Mouse (Mus musculus) hindbrain, embryonic 15.5 days (tissue): ENCODE data around the gene 4933406M09Rik. TPM values are rescaled to one million over a fixed set of nuclear protein-coding genes. Genes with fewer than 3 reads are reported as not detected.

Experiments
- ATAC-seq: fragments of 200-750 bp; cut with Nextera tagmentation; 2 replicates; pipeline ENCODE4 v1.8.0; 2017; ENCODE audit warnings: low read depth, moderate number of reproducible peaks, moderate TSS enrichment; ENCODE audit not compliant: low FRiP score
- H3K27ac ChIP-seq: fragments of 300-500 bp; sonication (generic); replicated peaks from 2 replicates; pipeline ENCODE4 v1.5.1; 2015; ENCODE audit warnings: mild to moderate bottlenecking, inconsistent platforms
- H3K27me3 ChIP-seq: fragments of 300-500 bp; sonication (generic); 2 replicates; pipeline ENCODE4 v1.6.1; 2015; ENCODE audit warnings: control low read depth, inconsistent platforms
- H3K36me3 ChIP-seq: fragments of 300-500 bp; sonication (generic); 2 replicates; pipeline ENCODE4 v1.6.1; 2015; ENCODE audit warnings: control low read depth, inconsistent platforms
- H3K4me1 ChIP-seq: fragments of 300-500 bp; sonication (generic); replicated peaks from 2 replicates; pipeline ENCODE4 v1.6.1; 2015; ENCODE audit warnings: control low read depth, inconsistent platforms
- H3K4me2 ChIP-seq: fragments of 300-500 bp; sonication (generic); 2 replicates; pipeline ENCODE4 v1.6.1; 2015; ENCODE audit warnings: moderate library complexity, mild to moderate bottlenecking, inconsistent platforms
- H3K4me3 ChIP-seq: fragments of 300-500 bp; sonication (generic); 2 replicates; pipeline ENCODE4 v1.5.1; 2015; ENCODE audit warnings: mild to moderate bottlenecking, inconsistent platforms
- H3K9ac ChIP-seq: fragments of 300-500 bp; sonication (generic); 2 replicates; pipeline ENCODE4 v1.6.1; 2015; ENCODE audit warnings: inconsistent platforms
- H3K9me3 ChIP-seq: fragments of 300-500 bp; sonication (generic); 2 replicates; pipeline ENCODE4 v1.6.1; 2016; ENCODE audit warnings: control low read depth, inconsistent platforms
- WGBS: fragments of 180-500 bp; shearing (Covaris S2); methylation state at CpG from one replicate; pipeline ENCODE4 v1.1.7; 2015; 5-methylcytosine and 5-hydroxymethylcytosine counted together
- polyA plus RNA-seq: library from polyadenylated mRNA; unstranded; fragments of >200 nt; fragmentation: Nextera tagmentation; extraction: Ambion mirVana; gene quantifications from 2 replicates; pipeline ENCODE4 v1.2.1, GENCODE M21; 2015

Gene 4933406M09Rik
- polyA plus RNA-seq, 1 experiment from 2014 or later: not detected

GRCm38 (mm10) chr1:134418414-134418975 is 32.8 kb downstream of the 4933406M09Rik start:
- Histone ChIP-seq H3K4me1 (peaks cover 54% of the 10 kb centered on the region), H3K36me3 (peaks cover 7% of the 10 kb centered on the region; the same call in 1 of the 2 replicates), H3K9ac (no peak overlapping the region), H3K4me3 (no peak overlapping the region), H3K9me3 (no peaks in the 10 kb centered on the region), H3K27me3 (no peaks in the 10 kb centered on the region), H3K27ac (no peak overlapping the region), H3K4me2 (no peak overlapping the region)
- WGBS: 87% methylated on average over 2 of the region's 2 CpGs
- no peak for ATAC-seq

GRCm38 (mm10) chr1:134419176-134419575 is 33.4 kb downstream of the 4933406M09Rik start:
- no peak overlapping the region for H3K4me2 ChIP-seq
- WGBS: 66% methylated on average over 1 of the region's 1 CpGs
- peaks cover 51% of the 10 kb centered on the region for H3K4me1 ChIP-seq
- no peaks in the 10 kb centered on the region for H3K9me3 ChIP-seq
- ATAC-seq: no peak
- H3K4me3 ChIP-seq: no peak overlapping the region
- H3K9ac ChIP-seq: no peak overlapping the region
- peaks cover 12% of the 10 kb centered on the region for H3K36me3 ChIP-seq
- H3K27me3 ChIP-seq: no peaks in the 10 kb centered on the region
- H3K27ac ChIP-seq: 0 out of 2 replicates have a peak overlapping the region, but pooled peaks have one; percentile 22

- Histone ChIP-seq H3K27me3 (no peaks in the 10 kb centered on the region), H3K9ac (no peak overlapping the region), H3K9me3 (no peaks in the 10 kb centered on the region), H3K36me3 (peaks cover 17% of the 10 kb centered on the region), H3K4me2 (no peak overlapping the region), H3K4me1 (peaks cover 44% of the 10 kb centered on the region), H3K4me3 (no peak overlapping the region), H3K27ac (0 out of 2 replicates have a peak overlapping the region, but pooled peaks have one; percentile 22)
- 60% methylated on average over 5 of the region's 5 CpGs for WGBS
- no peak for ATAC-seq
Measured at GRCm38 (mm10) chr1:134419751-134420458, 34.2 kb downstream of the 4933406M09Rik start.

GRCm38 (mm10) chr1:134423911-134424310 is 38.2 kb downstream of the 4933406M09Rik start:
- H3K4me2 ChIP-seq: no peak overlapping the region
- H3K9ac ChIP-seq: no peak overlapping the region
- WGBS: 82% methylated on average over 10 of the region's 10 CpGs
- ATAC-seq: no peak
- peaks cover 12% of the 10 kb centered on the region for H3K4me1 ChIP-seq
- H3K9me3 ChIP-seq: no peaks in the 10 kb centered on the region
- no peak overlapping the region for H3K4me3 ChIP-seq
- H3K27ac ChIP-seq: no peak overlapping the region
- H3K36me3 ChIP-seq: peaks cover 54% of the 10 kb centered on the region
- no peaks in the 10 kb centered on the region for H3K27me3 ChIP-seq

- H3K36me3 ChIP-seq: peaks cover 68% of the 10 kb centered on the region
- H3K9me3 ChIP-seq: no peaks in the 10 kb centered on the region
- no peak overlapping the region for H3K4me3 ChIP-seq
- H3K9ac ChIP-seq: no peak overlapping the region
- H3K4me2 ChIP-seq: no peak overlapping the region
- no peaks in the 10 kb centered on the region for H3K4me1 ChIP-seq
- no peak for ATAC-seq
- no peak overlapping the region for H3K27ac ChIP-seq
- H3K27me3 ChIP-seq: no peaks in the 10 kb centered on the region
- 93% methylated on average over 5 of the region's 5 CpGs for WGBS
Measured at GRCm38 (mm10) chr1:134426289-134426688, 40.5 kb downstream of the 4933406M09Rik start.

- ATAC-seq: no peak
- H3K9ac ChIP-seq: no peak overlapping the region
- H3K9me3 ChIP-seq: no peaks in the 10 kb centered on the region
- no peaks in the 10 kb centered on the region for H3K27me3 ChIP-seq
- 88% methylated on average over 10 of the region's 10 CpGs for WGBS
- no peaks in the 10 kb centered on the region for H3K4me1 ChIP-seq
- H3K27ac ChIP-seq: no peak overlapping the region
- H3K4me3 ChIP-seq: no peak overlapping the region
- H3K4me2 ChIP-seq: no peak overlapping the region
- H3K36me3 ChIP-seq: peaks cover 42% of the 10 kb centered on the region
Measured at GRCm38 (mm10) chr1:134433002-134433401, 47.3 kb downstream of the 4933406M09Rik start.

- Histone ChIP-seq H3K27me3 (no peaks in the 10 kb centered on the region), H3K27ac (no peak overlapping the region), H3K4me3 (no peak overlapping the region), H3K36me3 (peaks cover 38% of the 10 kb centered on the region), H3K9me3 (no peaks in the 10 kb centered on the region), H3K4me1 (no peaks in the 10 kb centered on the region), H3K9ac (no peak overlapping the region), H3K4me2 (no peak overlapping the region)
- no peak for ATAC-seq
- WGBS: 93% methylated on average over 4 of the region's 4 CpGs
Measured at GRCm38 (mm10) chr1:134433473-134433872, 47.7 kb downstream of the 4933406M09Rik start.

GRCm38 (mm10) chr1:134435414-134435813 is 49.7 kb downstream of the 4933406M09Rik start:
- Histone ChIP-seq H3K36me3 (peaks cover 30% of the 10 kb centered on the region), H3K27ac (no peak overlapping the region), H3K4me1 (no peaks in the 10 kb centered on the region), H3K4me2 (no peak overlapping the region), H3K9ac (no peak overlapping the region), H3K4me3 (no peak overlapping the region), H3K27me3 (no peaks in the 10 kb centered on the region), H3K9me3 (no peaks in the 10 kb centered on the region)
- ATAC-seq: no peak
- 31% methylated on average over 4 of the region's 4 CpGs for WGBS

- no peaks in the 10 kb centered on the region for H3K36me3 ChIP-seq
- no peaks in the 10 kb centered on the region for H3K27me3 ChIP-seq
- no peak overlapping the region for H3K27ac ChIP-seq
- WGBS: 97% methylated on average over 6 of the region's 6 CpGs
- no peaks in the 10 kb centered on the region for H3K4me1 ChIP-seq
- no peaks in the 10 kb centered on the region for H3K9me3 ChIP-seq
- ATAC-seq: no peak
- no peak overlapping the region for H3K9ac ChIP-seq
- no peak overlapping the region for H3K4me3 ChIP-seq
- H3K4me2 ChIP-seq: no peak overlapping the region
Measured at GRCm38 (mm10) chr1:134440437-134440836, 54.7 kb downstream of the 4933406M09Rik start.

Other genes with a start within 250 kb of the 4933406M09Rik start
- 1.4 and 2.4 TPM in 2 replicates for gene Chil1, start 203.8 kb upstream of the 4933406M09Rik start, polyA plus RNA-seq
- 0.12 and 0.29 TPM in 2 replicates for gene Mybph, start 192.5 kb upstream of the 4933406M09Rik start, polyA plus RNA-seq
- 22.5 and 26.0 TPM in 2 replicates for gene Adora1, start 150.5 kb upstream of the 4933406M09Rik start, polyA plus RNA-seq
- 0.45 TPM in 1 of 2 replicates, not detected in the other for gene Myog, start 96.0 kb upstream of the 4933406M09Rik start, polyA plus RNA-seq
- 26.7 and 28.7 TPM in 2 replicates for gene Ppfia4, start 53.0 kb upstream of the 4933406M09Rik start, polyA plus RNA-seq
- gene Tmem183a, start 24.0 kb upstream of the 4933406M09Rik start, polyA plus RNA-seq: 125 and 126 TPM in 2 replicates
- gene Cyb5r1, start 19.6 kb downstream of the 4933406M09Rik start, polyA plus RNA-seq: 14.6 and 16.5 TPM in 2 replicates
- gene Adipor1, start 29.4 kb downstream of the 4933406M09Rik start, polyA plus RNA-seq: 83.1 and 86.8 TPM in 2 replicates
- 38.0 and 38.2 TPM in 2 replicates for gene Klhl12, start 69.6 kb downstream of the 4933406M09Rik start, polyA plus RNA-seq
- gene Rabif, start 108.7 kb downstream of the 4933406M09Rik start, polyA plus RNA-seq: 72.4 and 73.1 TPM in 2 replicates
- gene Mgat4e, start 163.7 kb downstream of the 4933406M09Rik start, polyA plus RNA-seq: not detected in 2 replicates
- gene Kdm5b, start 174.2 kb downstream of the 4933406M09Rik start, polyA plus RNA-seq: 67.9 and 69.6 TPM in 2 replicates